Mouse (Mus musculus) embryonic fibroblast, embryonic 13.5 days (primary cell): ENCODE data around the gene Trpm3. TPM values are rescaled to one million over a fixed set of nuclear protein-coding genes. Genes with fewer than 3 reads are reported as not detected.

Experiments
- H3K27ac ChIP-seq: 2 replicates; pipeline ENCODE4 v1.5.1; 2012; ENCODE audit warnings: low read length, control low read depth, inconsistent platforms; ENCODE audit not compliant: insufficient read depth
- H3K4me1 ChIP-seq: 2 replicates; pipeline ENCODE4 v1.6.1; 2011; ENCODE audit warnings: low read length; ENCODE audit not compliant: control insufficient read depth, insufficient read depth
- H3K4me3 ChIP-seq: 2 replicates; pipeline ENCODE4 v1.5.1; 2011; ENCODE audit warnings: mild to moderate bottlenecking, control low read depth, low read length; ENCODE audit not compliant: insufficient read depth
- CTCF ChIP-seq: IDR thresholded peaks from 2 replicates; pipeline ENCODE4 v1.5.1; 2011; ENCODE audit warnings: mild to moderate bottlenecking, control low read depth, low read length, moderate library complexity, borderline replicate concordance; ENCODE audit not compliant: insufficient read depth
- POLR2A ChIP-seq: IDR thresholded peaks from 2 replicates; pipeline ENCODE4 v1.6.1; 2011; ENCODE audit warnings: low read depth, mild to moderate bottlenecking, control low read depth, low read length, moderate library complexity
- polyA plus RNA-seq: library from polyadenylated mRNA; stranded (reverse); fragments of >200 nt; gene quantifications from 2 replicates; pipeline ENCODE4 v1.2.4, GENCODE M21; 2011; ENCODE audit warnings: low read depth; ENCODE audit not compliant: missing spikeins, insufficient read length

Gene Trpm3
- polyA plus RNA-seq, 1 experiment = 0.46 TPM

GRCm38 (mm10) chr19:22179017-22179416, 40.2 kb downstream of the Trpm3 start:
- peaks cover 4% of the 10 kb centered on the region for H3K4me1 ChIP-seq
- no peak overlapping the region for H3K4me3 ChIP-seq
- H3K27ac ChIP-seq = peak overlapping the region; percentile 5; the same call in 1 of the 2 replicates
- TF ChIP-seq POLR2A (no peak), CTCF (no peak)

GRCm38 (mm10) chr19:22180136-22180535, 41.3 kb downstream of the Trpm3 start:
- Histone ChIP-seq H3K4me3 (no peak overlapping the region), H3K27ac (no peak overlapping the region), H3K4me1 (peaks cover 4% of the 10 kb centered on the region)
- TF ChIP-seq CTCF (no peak), POLR2A (no peak)

GRCm38 (mm10) chr19:22189716-22190115, 50.9 kb downstream of the Trpm3 start:
- H3K4me3 ChIP-seq = no peak overlapping the region
- no peak overlapping the region for H3K27ac ChIP-seq
- TF ChIP-seq CTCF (no peak), POLR2A (no peak)
- H3K4me1 ChIP-seq = no peaks in the 10 kb centered on the region

- Histone ChIP-seq H3K4me1 (no peaks in the 10 kb centered on the region), H3K4me3 (no peak overlapping the region), H3K27ac (peak overlapping the region; percentile 57)
- no peak for TF ChIP-seq POLR2A
- no peak for TF ChIP-seq CTCF
Measured at GRCm38 (mm10) chr19:22222520-22222919, 83.7 kb downstream of the Trpm3 start.

- TF ChIP-seq CTCF (no peak), POLR2A (no peak)
- Histone ChIP-seq H3K27ac (no peak overlapping the region), H3K4me1 (no peaks in the 10 kb centered on the region), H3K4me3 (no peak overlapping the region)
Measured at GRCm38 (mm10) chr19:22234187-22234586, 95.3 kb downstream of the Trpm3 start.

- Histone ChIP-seq H3K4me1 (no peaks in the 10 kb centered on the region), H3K27ac (no peak overlapping the region), H3K4me3 (no peak overlapping the region)
- TF ChIP-seq CTCF (no peak), POLR2A (no peak)
Measured at GRCm38 (mm10) chr19:22249076-22249475, 110.2 kb downstream of the Trpm3 start.

- H3K4me1 ChIP-seq = no peaks in the 10 kb centered on the region
- H3K27ac ChIP-seq = no peak overlapping the region
- H3K4me3 ChIP-seq = no peak overlapping the region
- TF ChIP-seq POLR2A (no peak), CTCF (no peak)
Measured at GRCm38 (mm10) chr19:22272916-22273315, 134.1 kb downstream of the Trpm3 start.

GRCm38 (mm10) chr19:22284651-22285050, 145.8 kb downstream of the Trpm3 start:
- TF ChIP-seq CTCF = no peak
- no peak for TF ChIP-seq POLR2A
- no peaks in the 10 kb centered on the region for H3K4me1 ChIP-seq
- H3K27ac ChIP-seq = peak overlapping the region; percentile 58; the same call in 1 of the 2 replicates
- no peak overlapping the region for H3K4me3 ChIP-seq

GRCm38 (mm10) chr19:22292671-22293070, 153.8 kb downstream of the Trpm3 start:
- no peak overlapping the region for H3K27ac ChIP-seq
- H3K4me3 ChIP-seq = no peak overlapping the region
- H3K4me1 ChIP-seq = no peaks in the 10 kb centered on the region
- TF ChIP-seq CTCF (no peak), POLR2A (no peak)

GRCm38 (mm10) chr19:22300906-22301305, 162.1 kb downstream of the Trpm3 start:
- Histone ChIP-seq H3K4me1 (no peaks in the 10 kb centered on the region), H3K4me3 (no peak overlapping the region), H3K27ac (no peak overlapping the region)
- TF ChIP-seq CTCF = no peak
- TF ChIP-seq POLR2A = no peak
